Mouse (Mus musculus): ENCODE measurements at regions not wholly inside any gene's neighbourhood (a gene's known extent, or its start where the extent isn't known, plus 50 kb on each side); places are given as distances from the start of the nearest gene placed in this dataset.

DNA sequence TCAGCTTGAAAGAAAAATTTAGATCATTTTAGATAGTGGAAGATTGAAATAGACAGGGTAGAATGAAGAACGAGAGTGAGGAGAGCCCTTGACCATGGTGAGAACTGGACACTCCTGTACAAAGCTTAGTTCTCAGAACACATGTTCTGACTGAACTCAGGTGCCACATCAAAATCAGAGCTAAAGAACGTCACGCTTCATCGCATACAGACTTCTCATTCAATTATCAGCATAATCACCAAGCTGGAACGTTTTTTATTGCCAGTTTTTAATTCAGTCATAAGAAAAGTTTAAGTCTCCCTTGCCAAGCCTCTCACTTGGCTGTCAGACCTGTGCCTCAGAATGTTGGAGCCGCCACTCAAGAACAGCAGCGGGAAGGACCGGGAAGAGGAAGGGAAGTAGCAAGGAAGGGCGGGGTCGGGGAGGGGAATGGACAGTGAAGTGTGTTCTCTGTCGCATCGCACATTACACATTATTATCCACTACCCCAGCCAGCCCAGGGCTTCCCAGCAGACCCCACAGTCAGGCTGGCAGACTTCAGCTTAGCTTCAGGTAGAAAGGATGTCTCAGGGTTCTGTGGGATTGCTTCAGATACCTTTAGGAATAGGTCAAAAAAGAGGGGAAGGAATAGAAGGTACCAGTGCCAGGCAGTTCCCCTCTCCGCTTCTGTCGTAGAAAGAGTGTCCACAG is 140.1 kb upstream of the Smim15 start:
- no peak for DNase-seq (ENCODE audit: low spot score)

DNA sequence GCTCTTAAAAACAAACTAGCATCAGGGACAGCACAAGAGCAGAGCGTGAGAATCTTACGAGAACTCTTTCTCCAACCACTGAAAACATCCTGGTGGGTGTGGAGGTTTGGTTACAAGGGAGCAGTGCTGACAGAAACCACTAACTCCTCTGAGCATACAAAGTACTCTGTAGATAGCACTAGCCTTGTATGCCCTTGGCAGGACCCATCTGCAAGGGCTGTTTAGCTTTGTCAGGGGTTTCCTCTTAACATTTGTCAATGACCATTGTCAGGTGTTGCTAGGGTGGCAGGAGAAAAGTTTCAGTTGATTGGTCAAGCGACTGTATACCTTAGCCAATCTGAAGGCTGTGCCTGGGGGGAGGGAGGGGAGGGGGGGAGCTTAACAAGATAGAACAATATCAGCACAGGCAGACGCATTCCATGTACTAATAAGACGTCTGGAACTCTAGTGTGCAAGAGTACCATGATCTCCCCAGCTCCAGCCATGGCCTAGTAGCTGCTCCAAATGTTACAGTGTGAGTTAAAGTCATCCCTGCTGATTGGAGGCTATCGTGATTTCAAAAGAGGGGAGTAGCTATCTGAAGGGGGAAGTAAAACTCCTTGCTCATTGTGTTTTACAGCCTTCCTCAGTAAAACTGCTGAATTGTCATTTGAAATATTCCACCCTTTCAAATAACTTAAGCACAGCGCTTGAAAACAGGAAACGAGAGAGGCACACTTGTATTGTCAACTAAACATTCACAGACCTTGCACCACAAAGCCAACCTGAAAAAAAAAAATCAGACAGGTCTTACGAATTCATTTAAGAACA is 140.9 kb upstream of the Smim15 start:
- no peak for DNase-seq (ENCODE audit: low spot score)

DNA sequence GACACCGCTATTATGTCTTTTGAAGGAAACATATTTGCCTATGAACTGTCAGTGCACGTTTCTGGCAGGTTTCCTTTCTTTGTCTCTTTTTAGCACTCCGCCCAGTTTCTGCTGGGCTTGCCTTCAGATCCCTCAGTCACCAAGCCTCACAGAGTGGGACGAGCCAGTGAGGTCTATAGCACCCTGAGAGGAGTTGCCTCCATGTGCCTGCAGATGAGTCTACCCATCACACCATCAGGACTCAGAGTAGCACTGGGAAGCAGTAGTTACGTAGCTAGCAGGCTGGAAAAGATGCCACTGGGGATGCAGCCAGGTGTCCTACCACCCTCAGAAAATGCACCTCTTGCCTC is 141.5 kb upstream of the Smim15 start:
- no peak for DNase-seq (ENCODE audit: low spot score)

DNA sequence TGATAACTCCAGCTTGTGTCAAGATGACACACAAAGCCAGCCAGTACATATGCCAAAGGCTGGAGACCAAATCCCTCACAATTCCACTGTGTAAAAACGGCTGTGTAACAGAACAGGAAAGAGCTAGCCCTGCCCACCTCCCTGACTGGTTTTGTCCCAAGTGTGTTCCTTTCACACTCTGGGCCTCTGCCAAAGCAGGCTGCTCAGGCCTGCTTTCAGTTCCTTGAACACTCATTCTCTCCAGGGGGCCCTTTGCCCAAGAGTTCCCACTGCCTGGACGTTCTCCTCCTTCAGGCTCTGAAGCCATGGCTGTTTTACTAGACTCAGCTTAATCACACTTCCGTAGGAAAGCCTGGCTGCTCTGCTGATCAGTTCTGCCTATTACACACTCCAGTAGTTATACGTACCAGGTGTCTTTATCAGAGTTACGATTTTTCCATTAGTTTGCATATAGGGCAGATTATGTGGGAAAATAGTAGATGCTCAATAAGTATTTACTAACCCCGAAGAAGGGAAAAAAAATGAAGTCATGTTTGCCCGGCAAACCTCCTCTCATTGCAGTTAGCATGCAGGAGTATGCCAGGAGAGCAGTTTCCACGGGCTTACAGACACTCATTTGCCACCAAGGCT is 144.5 kb upstream of the Smim15 start:
- DNase-seq (ENCODE audit: low spot score) = no peak

DNA sequence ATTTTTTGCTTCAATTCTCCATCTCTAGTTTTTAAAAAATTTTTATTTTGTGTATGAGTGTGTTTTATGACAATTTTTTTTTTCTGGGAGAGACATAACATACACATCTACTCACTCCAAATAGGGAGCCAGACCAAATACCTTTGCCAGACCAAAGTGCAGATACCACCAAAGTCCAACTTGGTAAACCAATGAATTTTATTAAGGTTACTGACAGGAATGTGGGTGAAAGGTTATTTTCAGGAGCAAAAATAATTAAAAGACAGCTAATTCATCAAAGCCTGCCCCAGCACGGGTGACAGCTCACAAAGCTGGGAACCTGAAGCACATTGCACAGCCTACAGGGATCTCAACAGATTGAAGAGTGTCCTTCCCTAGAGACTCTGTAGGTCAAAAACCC is 146.6 kb upstream of the Smim15 start:
- no peak for DNase-seq (ENCODE audit: low spot score)

DNA sequence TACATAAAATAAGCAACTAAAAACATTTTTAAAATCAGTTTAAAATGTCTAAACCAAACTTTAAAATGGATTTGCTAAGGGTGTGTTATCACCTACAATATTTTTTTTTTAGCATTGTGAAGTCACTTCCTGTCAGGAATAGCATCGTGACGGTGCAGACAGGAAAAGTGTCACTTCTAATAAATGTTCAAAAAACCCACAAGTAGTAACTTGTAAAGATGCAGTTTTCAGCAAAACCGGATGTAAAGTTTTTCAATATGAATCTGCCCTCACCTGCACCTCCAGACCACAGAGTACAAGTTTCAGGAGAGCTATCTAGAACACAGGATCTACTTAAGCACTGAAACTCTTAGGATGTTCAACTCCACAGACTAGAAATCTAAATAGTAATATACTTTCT is 147.1 kb upstream of the Smim15 start:
- DNase-seq (ENCODE audit: low spot score) = no peak

DNA sequence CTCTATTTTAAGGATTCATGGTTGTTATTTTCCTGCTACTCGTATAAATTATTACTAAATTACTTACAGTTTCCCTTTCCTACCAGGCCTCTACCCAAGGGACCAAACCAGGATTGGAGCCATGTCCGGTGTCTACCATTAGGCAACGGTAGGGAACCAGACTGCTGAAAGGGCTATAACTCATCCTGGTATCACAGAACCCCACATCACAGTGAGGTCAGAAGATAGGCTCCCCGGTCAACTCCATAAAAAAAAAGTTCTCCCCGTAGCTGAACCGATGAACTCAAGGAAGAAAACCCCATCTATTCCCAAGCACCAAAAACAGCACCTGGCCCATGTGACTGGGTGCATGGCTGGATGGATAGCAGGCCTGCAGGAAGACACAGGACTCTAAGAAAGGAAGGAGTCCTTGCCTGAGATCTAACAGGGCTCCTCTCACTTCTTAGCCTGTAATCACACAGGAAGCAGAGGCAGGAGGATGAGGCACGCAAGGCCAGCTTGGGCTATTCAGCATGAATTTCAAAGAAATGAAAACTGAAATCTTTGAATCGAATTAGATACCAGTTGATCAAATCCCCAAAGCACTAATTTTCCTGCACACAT is 150.6 kb upstream of the Smim15 start:
- no peak for DNase-seq (ENCODE audit: low spot score)

DNA sequence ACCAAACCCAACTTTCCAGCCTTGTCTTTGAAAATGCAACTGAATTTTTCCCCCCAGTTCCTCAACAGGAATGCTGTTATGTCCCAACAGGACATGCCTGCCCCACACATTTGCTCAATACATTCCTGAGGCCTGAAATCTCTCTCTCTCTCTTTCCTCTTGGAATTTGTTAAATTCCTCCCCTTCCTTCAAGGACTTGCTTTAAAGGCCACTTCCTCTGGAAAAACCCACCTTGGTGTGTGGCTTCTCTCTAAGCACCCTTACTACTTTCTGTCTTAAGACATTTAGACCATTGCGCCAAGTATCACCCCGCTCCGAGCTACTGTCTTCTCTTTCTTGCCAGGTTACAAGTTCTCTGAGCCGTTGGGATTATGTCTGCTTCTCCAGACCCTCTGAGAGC is 151.2 kb upstream of the Smim15 start:
- no peak for DNase-seq (ENCODE audit: low spot score)

DNA sequence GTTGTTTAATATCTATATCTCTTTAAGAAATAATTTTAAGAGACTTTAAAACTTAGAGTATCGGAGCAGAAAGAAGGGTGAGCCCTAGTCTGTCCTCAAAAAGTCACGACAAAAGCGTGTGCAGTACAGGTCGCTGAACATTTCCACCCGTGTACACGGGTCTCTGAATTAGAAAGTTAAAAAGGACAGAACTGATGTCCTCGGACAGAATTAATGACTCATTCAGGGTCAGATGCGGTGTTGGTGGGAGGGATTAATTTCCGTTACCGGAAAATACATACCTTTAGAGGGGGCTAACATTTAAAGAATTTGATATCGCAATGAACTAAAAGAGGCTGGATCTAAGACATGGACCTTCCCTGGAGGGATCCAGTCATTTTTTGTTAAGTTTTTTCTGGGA is 152.3 kb upstream of the Smim15 start:
- DNase-seq (ENCODE audit: low spot score) = no peak

DNA sequence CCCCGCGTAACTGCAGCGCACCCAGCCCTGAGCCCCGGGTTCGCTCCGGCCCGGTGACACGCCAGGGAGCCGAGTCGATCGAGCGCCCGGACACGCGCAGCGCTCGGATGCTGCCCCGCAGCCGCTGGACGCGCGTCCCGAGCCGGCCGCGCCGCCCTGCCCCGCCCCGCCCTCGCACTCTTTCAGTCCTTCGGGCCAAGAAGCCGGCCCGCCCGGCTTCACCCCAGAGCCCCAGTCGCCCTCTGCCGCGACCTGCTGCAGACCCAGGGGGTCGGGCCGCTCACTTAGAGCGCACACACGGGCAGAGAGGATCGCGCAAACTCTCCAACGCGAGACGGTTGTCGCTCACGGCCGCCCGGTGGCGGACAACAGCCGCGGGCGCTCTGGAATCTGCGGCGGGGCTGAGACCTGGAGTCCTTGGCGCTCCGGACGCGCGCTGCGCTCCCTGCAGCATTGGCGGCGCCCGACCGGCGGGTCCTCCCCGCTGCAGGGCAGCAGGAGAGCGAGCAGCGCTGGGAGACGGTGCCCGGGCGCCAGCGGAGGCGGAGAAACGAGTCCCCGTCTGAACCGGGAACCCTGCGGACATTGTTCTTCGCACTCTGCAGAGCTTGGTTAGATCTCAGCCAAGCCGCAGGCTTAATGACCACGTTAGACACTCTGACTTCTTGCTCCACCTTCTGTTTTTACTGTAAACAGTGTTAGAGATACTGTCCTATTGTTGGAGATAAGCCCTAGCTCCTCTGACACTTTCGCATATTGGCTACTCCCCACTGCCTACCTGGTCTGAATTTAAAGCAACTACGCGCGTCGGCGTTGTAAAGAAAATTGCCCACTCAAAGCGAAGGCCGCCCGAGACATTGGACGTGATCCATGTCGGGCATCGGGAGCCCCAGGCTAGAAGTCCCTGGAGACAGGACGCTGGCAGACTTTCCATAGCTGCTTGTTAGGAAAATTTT is 153.1 kb upstream of the Smim15 start:
- peak; percentile 51 for DNase-seq (ENCODE audit: low spot score)

DNA sequence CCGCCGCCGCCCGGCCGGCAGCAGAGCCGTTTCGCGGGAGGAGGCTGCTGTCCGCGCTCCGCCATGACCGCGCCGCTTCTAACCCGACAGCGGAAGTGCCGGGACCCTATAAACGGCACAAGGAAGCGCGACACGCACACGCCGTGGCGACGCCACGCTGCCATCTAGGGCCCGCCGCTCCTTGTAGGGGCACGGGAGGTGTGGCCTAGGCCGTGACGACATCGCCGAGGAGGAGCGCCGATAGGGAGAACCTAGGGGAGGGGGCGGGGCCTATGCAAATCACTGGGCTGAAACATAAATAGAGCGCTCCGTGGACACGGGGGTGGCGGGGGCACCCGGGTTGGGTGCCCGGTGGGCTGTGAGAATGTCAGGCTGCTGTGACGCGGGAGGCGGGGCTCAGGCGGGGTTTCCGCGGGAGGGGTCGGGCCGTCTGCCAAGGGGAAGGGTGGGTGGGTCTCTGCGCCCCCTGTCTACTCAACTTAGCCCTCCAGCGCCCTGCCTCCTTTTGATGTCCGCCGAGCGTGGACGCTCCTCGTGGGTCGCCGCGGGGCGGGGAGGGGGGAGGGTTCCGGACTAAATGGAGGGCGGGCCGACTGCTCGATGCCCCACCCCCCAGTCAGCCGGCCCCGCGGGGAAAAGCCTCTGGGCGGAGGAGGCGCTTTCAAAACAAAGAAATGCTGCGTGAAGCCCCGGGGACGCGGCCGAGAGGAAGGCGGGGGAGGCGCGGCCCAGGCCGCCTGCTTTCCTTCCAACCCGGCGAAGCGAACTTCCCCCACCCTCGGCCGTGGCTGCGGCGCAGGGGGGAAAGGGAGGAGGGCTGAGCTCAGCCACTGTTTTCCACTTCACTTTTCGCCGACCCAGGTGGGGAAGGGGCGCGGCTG is 154.0 kb upstream of the Smim15 start:
- peak; percentile 99 for DNase-seq (ENCODE audit: low spot score)

DNA sequence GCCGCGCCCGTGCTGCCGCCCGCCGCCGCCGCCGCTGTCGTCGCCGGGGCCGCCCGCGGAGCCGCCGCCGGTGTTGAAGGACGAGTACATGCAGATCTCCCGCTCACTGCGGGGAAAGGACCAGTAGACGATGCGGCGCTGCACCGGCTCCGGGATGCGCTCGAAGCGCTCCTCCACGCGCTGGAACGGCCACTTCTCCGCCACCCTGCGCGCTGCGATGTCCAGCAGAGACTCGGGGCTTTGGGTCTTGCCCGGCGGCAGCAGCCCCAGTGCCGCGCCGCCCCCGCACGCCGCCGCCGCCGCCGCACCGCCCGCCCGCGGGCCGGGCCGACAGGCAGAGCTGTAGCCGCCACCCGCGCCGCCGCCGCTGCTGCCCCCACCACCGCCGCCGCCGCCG is 154.7 kb upstream of the Smim15 start:
- DNase-seq (ENCODE audit: low spot score) = peak; percentile 10

DNA sequence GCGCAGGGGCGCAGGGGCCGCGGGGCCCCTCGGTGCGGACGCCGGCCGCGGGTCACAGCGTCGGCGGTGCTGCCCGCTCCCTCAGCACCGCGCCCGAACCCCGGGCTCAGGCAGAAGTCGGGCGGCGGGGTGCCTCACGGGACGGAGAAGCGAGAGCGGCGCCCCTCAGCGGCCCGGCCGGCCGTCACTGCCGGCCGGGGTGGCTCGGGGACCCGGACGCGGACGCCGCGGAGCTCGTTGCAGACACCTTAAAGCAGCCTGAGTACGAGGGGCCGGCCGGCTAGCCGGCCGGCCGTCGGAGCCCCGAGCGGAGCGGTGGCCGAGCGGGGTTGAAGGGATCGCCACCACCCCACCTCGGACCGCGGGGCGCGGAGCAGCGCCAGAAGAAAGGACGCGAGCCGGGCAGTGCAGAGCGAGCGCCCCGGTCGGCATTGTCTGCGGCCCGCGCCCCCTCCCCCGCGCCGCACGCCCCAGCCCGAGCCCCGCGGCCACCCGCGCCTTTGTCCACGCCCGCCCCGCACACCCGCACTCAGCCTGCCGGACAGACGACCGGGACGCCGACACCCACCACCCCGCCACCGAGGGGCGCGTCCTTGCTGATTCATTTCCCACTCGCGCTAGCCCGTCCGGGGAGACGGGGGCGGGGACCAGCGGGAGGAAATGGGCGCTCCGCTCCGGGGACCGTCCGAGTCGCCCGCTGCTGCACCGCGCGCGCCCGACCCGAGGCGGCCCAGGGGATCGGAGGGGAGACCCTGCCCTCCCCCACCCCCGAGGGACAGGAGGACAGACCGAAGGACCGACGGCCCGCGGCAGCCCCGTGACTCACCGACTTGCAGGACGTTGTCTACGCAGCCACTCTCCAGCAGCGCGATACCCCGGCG is 155.4 kb upstream of the Smim15 start:
- peak; percentile 39 for DNase-seq (ENCODE audit: low spot score)

DNA sequence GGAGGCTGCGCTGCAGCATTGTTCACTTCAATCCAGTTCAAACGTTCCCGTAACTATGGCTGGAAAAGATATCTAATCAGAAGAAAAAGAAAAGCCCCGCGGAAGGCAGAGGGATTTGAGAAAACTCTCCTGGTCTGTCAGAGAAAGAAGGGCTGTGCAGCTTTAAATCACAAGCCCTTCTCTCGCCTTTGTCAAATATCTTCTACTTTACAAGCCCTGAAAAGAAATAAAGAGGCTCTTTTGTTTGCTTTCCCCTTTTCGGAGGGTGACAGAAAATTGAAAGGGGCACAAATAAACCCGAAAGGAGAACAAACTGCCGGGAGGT is 156.1 kb upstream of the Smim15 start:
- no peak for DNase-seq (ENCODE audit: low spot score)

DNA sequence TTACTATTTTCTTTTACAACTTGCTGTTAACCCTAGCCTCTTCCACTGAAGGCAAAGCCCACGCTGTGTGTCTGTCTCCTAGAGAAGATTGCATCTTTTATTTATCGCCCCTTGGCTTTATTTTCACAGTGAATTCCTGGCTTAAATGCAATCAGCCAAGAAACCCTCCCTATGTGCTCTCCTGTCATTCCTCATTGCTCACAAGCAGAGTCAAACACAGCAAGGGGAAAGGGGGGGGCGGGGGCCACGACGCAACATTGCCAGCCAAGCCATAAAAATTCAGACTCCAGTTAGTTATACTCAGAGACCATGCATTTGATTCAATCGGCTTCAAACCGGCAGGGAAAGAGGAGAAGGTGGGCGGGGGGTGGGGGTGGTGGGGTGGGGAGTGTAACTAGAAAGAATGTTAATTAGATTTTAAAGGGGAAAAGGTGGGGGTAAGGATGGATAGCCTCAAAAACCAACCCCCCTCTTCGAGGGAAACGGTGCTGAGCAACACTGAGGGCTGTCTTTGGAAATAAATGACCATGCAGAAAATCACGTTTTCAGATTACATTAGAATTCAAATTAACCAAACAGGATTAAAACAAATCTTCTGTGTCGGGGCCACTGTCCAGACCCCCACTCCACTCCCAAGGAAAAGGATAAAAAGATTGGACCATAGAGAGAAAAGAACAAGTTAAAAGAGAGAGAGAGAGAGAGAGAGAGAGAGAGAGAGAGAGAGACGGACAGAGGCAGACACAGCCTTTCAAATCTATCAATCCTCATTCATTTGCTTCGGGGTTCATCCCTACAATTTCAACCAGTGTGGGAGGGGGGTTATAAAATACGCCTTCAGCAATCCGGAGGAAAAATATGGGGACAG is 156.6 kb upstream of the Smim15 start:
- DNase-seq (ENCODE audit: low spot score) = no peak

DNA sequence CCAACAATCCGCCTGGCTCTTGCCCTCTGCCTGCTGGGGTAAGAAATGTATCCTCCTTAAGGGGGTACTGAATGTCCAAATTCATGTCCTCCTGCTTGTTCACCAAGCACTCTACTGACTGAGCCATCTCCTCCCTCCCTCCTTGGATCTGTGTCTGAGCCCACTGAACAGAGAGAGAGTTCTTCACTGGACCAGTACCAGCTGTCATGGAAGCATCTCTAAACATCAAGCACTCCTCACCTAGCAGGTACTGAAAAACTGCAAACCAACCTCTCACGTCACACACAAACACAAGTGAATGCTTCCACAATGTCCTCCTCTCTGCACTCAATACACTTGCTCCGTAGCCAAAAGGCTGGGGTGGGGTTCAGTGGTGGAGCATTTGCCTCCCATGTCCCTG is 159.4 kb upstream of the Smim15 start:
- DNase-seq (ENCODE audit: low spot score) = no peak

DNA sequence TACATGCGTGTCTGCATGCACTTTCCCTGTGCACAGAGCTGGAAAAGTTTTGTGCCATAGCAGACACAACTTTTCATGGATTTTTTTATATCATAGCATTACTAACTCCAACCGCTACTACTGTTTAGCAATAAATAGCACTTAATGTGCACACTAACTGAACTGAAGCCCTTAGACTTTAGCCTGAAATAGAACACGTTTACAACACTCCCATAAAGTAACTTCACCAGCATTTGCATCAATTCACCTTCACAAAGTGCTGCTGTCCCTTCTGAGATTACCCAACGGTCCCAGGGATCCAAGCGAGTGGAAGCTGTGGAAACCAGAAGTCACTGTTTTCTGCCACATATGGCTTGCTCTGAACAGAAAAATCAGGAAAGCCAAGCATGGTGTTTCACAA is 161.9 kb upstream of the Smim15 start:
- no peak for DNase-seq (ENCODE audit: low spot score)

DNA sequence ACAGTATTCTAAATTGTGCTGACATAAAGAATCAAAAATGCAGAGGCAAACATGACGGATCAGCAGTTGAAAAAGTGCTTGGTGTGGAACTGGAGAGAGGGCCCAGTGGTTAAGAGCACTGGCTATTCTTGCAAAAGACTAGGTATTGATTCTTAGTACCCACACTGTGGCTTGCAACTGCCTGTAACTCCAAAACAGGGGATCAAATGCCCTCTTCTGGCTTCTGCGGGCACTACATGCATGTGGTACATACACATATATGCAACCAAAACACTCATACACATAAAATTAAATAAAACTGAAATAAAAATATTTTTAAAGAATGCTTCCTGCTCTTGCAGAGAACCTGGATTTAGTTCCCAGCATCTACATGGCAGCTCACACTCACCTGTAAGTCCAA is 163.7 kb upstream of the Smim15 start:
- DNase-seq (ENCODE audit: low spot score) = no peak

DNA sequence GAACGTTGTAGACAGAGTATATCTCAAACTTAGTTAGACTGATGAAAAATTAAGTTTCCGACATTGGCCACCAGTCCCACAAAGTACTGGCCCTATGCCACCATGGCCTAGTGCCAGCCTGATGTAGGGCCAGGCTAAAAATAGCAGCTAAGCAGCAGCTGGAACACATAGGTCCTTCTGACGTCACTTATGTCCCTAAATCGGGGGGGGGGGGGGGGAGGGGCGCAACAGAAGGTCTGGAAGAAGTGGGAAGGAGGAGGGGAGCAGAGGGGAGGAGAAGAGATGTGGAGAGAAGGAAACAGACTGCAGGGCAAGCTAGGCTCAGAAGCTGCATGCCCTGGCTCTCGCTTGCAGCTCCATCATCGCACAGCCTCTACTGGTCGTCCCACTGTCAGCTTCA is 164.7 kb upstream of the Smim15 start:
- no peak for DNase-seq (ENCODE audit: low spot score)
